Mouse (Mus musculus): ENCODE data around the gene Lrrc58. TPM values are rescaled to one million over a fixed set of nuclear protein-coding genes. Genes with fewer than 3 reads are reported as not detected.

The Lrrc58 gene
- polyA plus RNA-seq, 1 experiment from 2014 or later: 62.5 TPM

GRCm38 (mm10) chr16:37854054-37854453, 14.1 kb upstream of the Lrrc58 start:
- no peak overlapping the region for H3K4me2 ChIP-seq
- H3K9me3 ChIP-seq: no peaks in the 10 kb centered on the region
- ATAC-seq (ENCODE audit: borderline replicate concordance, extremely low read depth, low FRiP score, low TSS enrichment): no peak
- no peak overlapping the region for H3K27ac ChIP-seq
- WGBS: 49% methylated on average over 14 of the region's 14 CpGs
- H3K36me3 ChIP-seq: no peaks in the 10 kb centered on the region
- H3K27me3 ChIP-seq: no peaks in the 10 kb centered on the region
- no peak overlapping the region for H3K9ac ChIP-seq
- H3K4me3 ChIP-seq: no peak overlapping the region
- H3K4me1 ChIP-seq: peaks cover 19% of the 10 kb centered on the region

- H3K36me3 ChIP-seq: no peaks in the 10 kb centered on the region
These were observed 13.6 kb upstream of the Lrrc58 start for GRCm38 (mm10) chr16:37854593-37854992.

GRCm38 (mm10) chr16:37855583-37855982, 12.6 kb upstream of the Lrrc58 start:
- no peak overlapping the region for H3K4me2 ChIP-seq
- no peaks in the 10 kb centered on the region for H3K9me3 ChIP-seq
- no peak overlapping the region for H3K9ac ChIP-seq
- 33% methylated on average over 8 of the region's 8 CpGs for WGBS
- ATAC-seq (ENCODE audit: borderline replicate concordance, extremely low read depth, low FRiP score, low TSS enrichment): no peak
- peaks cover 16% of the 10 kb centered on the region for H3K4me1 ChIP-seq
- H3K36me3 ChIP-seq: no peaks in the 10 kb centered on the region
- H3K27me3 ChIP-seq: no peaks in the 10 kb centered on the region
- no peak overlapping the region for H3K4me3 ChIP-seq
- no peak overlapping the region for H3K27ac ChIP-seq

More at GRCm38 (mm10) chr16:37854593-37854992, 13.6 kb upstream of the Lrrc58 start:
- no peaks in the 10 kb centered on the region for H3K27me3 ChIP-seq
- WGBS: 36% methylated on average over 5 of the region's 5 CpGs
- H3K27ac ChIP-seq: no peak overlapping the region
- no peak for ATAC-seq (ENCODE audit: borderline replicate concordance, extremely low read depth, low FRiP score, low TSS enrichment)
- H3K4me2 ChIP-seq: no peak overlapping the region
- H3K9me3 ChIP-seq: no peaks in the 10 kb centered on the region
- H3K4me3 ChIP-seq: no peak overlapping the region
- peaks cover 19% of the 10 kb centered on the region for H3K4me1 ChIP-seq
- H3K9ac ChIP-seq: no peak overlapping the region

GRCm38 (mm10) chr16:37856327-37856726, 11.9 kb upstream of the Lrrc58 start:
- H3K9me3 ChIP-seq: no peaks in the 10 kb centered on the region
- no peak overlapping the region for H3K9ac ChIP-seq
- no peaks in the 10 kb centered on the region for H3K27me3 ChIP-seq
- 21% methylated on average over 3 of the region's 3 CpGs for WGBS
- no peaks in the 10 kb centered on the region for H3K36me3 ChIP-seq
- ATAC-seq (ENCODE audit: borderline replicate concordance, extremely low read depth, low FRiP score, low TSS enrichment): no peak
- no peak overlapping the region for H3K4me2 ChIP-seq
- H3K4me3 ChIP-seq: no peak overlapping the region
- H3K27ac ChIP-seq: no peak overlapping the region
- peaks cover 16% of the 10 kb centered on the region for H3K4me1 ChIP-seq

- Histone ChIP-seq H3K27me3 (no peaks in the 10 kb centered on the region), H3K4me2 (no peak overlapping the region), H3K27ac (no peak overlapping the region), H3K36me3 (no peaks in the 10 kb centered on the region), H3K9ac (no peak overlapping the region), H3K4me3 (no peak overlapping the region), H3K9me3 (no peaks in the 10 kb centered on the region), H3K4me1 (peaks cover 9% of the 10 kb centered on the region)
- WGBS: 73% methylated on average over 8 of the region's 8 CpGs
- ATAC-seq (ENCODE audit: borderline replicate concordance, extremely low read depth, low FRiP score, low TSS enrichment): no peak
These were observed 10.7 kb upstream of the Lrrc58 start for GRCm38 (mm10) chr16:37857495-37857894.

GRCm38 (mm10) chr16:37860213-37860612, 8.0 kb upstream of the Lrrc58 start:
- H3K36me3 ChIP-seq: no peaks in the 10 kb centered on the region
- H3K9ac ChIP-seq: no peak overlapping the region
- H3K4me3 ChIP-seq: no peak overlapping the region
- no peaks in the 10 kb centered on the region for H3K4me1 ChIP-seq
- H3K9me3 ChIP-seq: no peaks in the 10 kb centered on the region
- ATAC-seq (ENCODE audit: borderline replicate concordance, extremely low read depth, low FRiP score, low TSS enrichment): no peak
- H3K4me2 ChIP-seq: no peak overlapping the region
- H3K27me3 ChIP-seq: no peaks in the 10 kb centered on the region
- H3K27ac ChIP-seq: no peak overlapping the region
- 81% methylated on average over 7 of the region's 7 CpGs for WGBS

- Histone ChIP-seq H3K4me1 (no peaks in the 10 kb centered on the region), H3K4me3 (no peak within 1 kb of the TSS), H3K27ac (no peak within 1 kb of the TSS), H3K4me2 (no peak within 1 kb of the TSS), H3K9ac (no peak within 1 kb of the TSS), H3K9me3 (no peaks in the 10 kb centered on the region), H3K27me3 (no peaks in the 10 kb centered on the region), H3K36me3 (no peaks in the 10 kb centered on the region)
- ATAC-seq (ENCODE audit: borderline replicate concordance, extremely low read depth, low FRiP score, low TSS enrichment): no peak
- WGBS: 71% methylated on average over 7 of the region's 7 CpGs
These were observed 7.2 kb upstream of the Lrrc58 start, which contains the start of gene Gm36028 for GRCm38 (mm10) chr16:37861029-37861428. TSS of gene Gm36028 (minus strand) at chr16:37861146.

GRCm38 (mm10) chr16:37863876-37864275, 4.3 kb upstream of the Lrrc58 start:
- H3K9ac ChIP-seq: no peak overlapping the region
- WGBS: 71% methylated on average over 3 of the region's 3 CpGs
- H3K9me3 ChIP-seq: no peaks in the 10 kb centered on the region
- H3K36me3 ChIP-seq: no peaks in the 10 kb centered on the region
- H3K4me2 ChIP-seq: no peak overlapping the region
- no peaks in the 10 kb centered on the region for H3K4me1 ChIP-seq
- no peaks in the 10 kb centered on the region for H3K27me3 ChIP-seq
- H3K27ac ChIP-seq: no peak overlapping the region
- H3K4me3 ChIP-seq: no peak overlapping the region
- no peak for ATAC-seq (ENCODE audit: borderline replicate concordance, extremely low read depth, low FRiP score, low TSS enrichment)

- peaks cover 11% of the 10 kb centered on the region for H3K4me1 ChIP-seq
- H3K36me3 ChIP-seq: no peaks in the 10 kb centered on the region
- WGBS: 75% methylated on average over 9 of the region's 9 CpGs
- ATAC-seq (ENCODE audit: borderline replicate concordance, extremely low read depth, low FRiP score, low TSS enrichment): no peak
- H3K27ac ChIP-seq: no peak overlapping the region
- H3K27me3 ChIP-seq: no peaks in the 10 kb centered on the region
- H3K4me3 ChIP-seq: no peak overlapping the region
- H3K4me2 ChIP-seq: no peak overlapping the region
- no peak overlapping the region for H3K9ac ChIP-seq
- no peaks in the 10 kb centered on the region for H3K9me3 ChIP-seq
These were observed 2.3 kb upstream of the Lrrc58 start for GRCm38 (mm10) chr16:37865841-37866240.

- H3K4me3 ChIP-seq: peak overlapping the region; percentile 98
- WGBS: under 1% methylated on average over 78 of the region's 87 CpGs
- H3K9me3 ChIP-seq: no peaks in the 10 kb centered on the region
- H3K4me2 ChIP-seq: peak overlapping the region; percentile 82
- H3K27ac ChIP-seq: peak overlapping the region; percentile 99
- H3K27me3 ChIP-seq: no peaks in the 10 kb centered on the region
- peaks cover 23% of the 10 kb centered on the region for H3K4me1 ChIP-seq
- ATAC-seq (ENCODE audit: borderline replicate concordance, extremely low read depth, low FRiP score, low TSS enrichment): peak; percentile 68
- peak overlapping the region; percentile 98 for H3K9ac ChIP-seq
- H3K36me3 ChIP-seq: no peaks in the 10 kb centered on the region
These were observed 599 bp downstream of the Lrrc58 start for GRCm38 (mm10) chr16:37868506-37869469.

GRCm38 (mm10) chr16:37869470-37870231, 1.5 kb downstream of the Lrrc58 start:
- Histone ChIP-seq H3K4me3 (peak overlapping the region; percentile 98), H3K36me3 (no peaks in the 10 kb centered on the region), H3K27me3 (no peaks in the 10 kb centered on the region), H3K9ac (peak overlapping the region; percentile 98), H3K4me1 (peaks cover 23% of the 10 kb centered on the region), H3K9me3 (no peaks in the 10 kb centered on the region), H3K4me2 (peak overlapping the region; percentile 82), H3K27ac (peak overlapping the region; percentile 99)
- no peak for ATAC-seq (ENCODE audit: borderline replicate concordance, extremely low read depth, low FRiP score, low TSS enrichment)
- WGBS: 9% methylated on average over 4 of the region's 4 CpGs

All from lung, embryonic 15.5 days (tissue).